Mouse (Mus musculus) ES-E14 (cell line): ENCODE results near the gene Thada. TPM values are rescaled to one million over a fixed set of nuclear protein-coding genes. Genes with fewer than 3 reads are reported as not detected.

Source experiments
- DNase-seq: peaks from one replicate; pipeline ENCODE4 v3.0.0-alpha.2; 2013; ENCODE audit warnings: low read depth, low spot score
- H3K27ac ChIP-seq: 2 replicates; pipeline ENCODE4 v1.5.1; 2012; ENCODE audit warnings: low read depth, mild to moderate bottlenecking, low read length, moderate library complexity, mixed read lengths; ENCODE audit not compliant: poor library complexity, insufficient read depth, severe bottlenecking
- H3K36me3 ChIP-seq: 2 replicates; pipeline ENCODE4 v1.6.1; 2012; ENCODE audit warnings: mild to moderate bottlenecking, low read length, moderate library complexity, mixed read lengths; ENCODE audit not compliant: control insufficient read depth, poor library complexity, insufficient read depth, severe bottlenecking
- H3K4me1 ChIP-seq, 2 experiments: fragments of 150-350 bp in 1 of 2; sonication (generic) in 1 of 2; 2 replicates each; pipeline ENCODE4 v1.6.1; 2012; ENCODE audit warnings: low read length in 2 of 2, mild to moderate bottlenecking in 1 of 2, mixed read lengths in 1 of 2; ENCODE audit not compliant: control insufficient read depth in 2 of 2, insufficient read depth in 2 of 2, poor library complexity in 1 of 2
- H3K4me3 ChIP-seq, 2 experiments: fragments of 150-350 bp in 1 of 2; sonication (generic) in 1 of 2; 2 replicates each; pipeline ENCODE4 v1.5.1; 2012; ENCODE audit warnings: low read length in 2 of 2, low read depth in 1 of 2, mild to moderate bottlenecking in 1 of 2, mixed read lengths in 1 of 2; ENCODE audit not compliant: insufficient read depth in 1 of 2, poor library complexity in 1 of 2, severe bottlenecking in 1 of 2
- H3K9ac ChIP-seq: 2 replicates; pipeline ENCODE4 v1.6.1; 2012; ENCODE audit warnings: low read depth, mild to moderate bottlenecking, low read length, mixed read lengths; ENCODE audit not compliant: poor library complexity, insufficient read depth, severe bottlenecking
- H3K9me3 ChIP-seq: fragments of 150-350 bp; sonication (generic); 2 replicates; pipeline ENCODE4 v1.6.1; 2012; ENCODE audit warnings: low read depth, mild to moderate bottlenecking, low read length; ENCODE audit not compliant: control insufficient read depth, insufficient read depth
- CHD2 ChIP-seq: IDR thresholded peaks from 2 replicates; pipeline ENCODE4 v1.6.1; 2014; ENCODE audit warnings: mild to moderate bottlenecking, low read depth, low read length, inconsistent platforms
- HCFC1 ChIP-seq: IDR thresholded peaks from 2 replicates; pipeline ENCODE4 v1.6.1; 2012; ENCODE audit warnings: low read length, inconsistent platforms, borderline replicate concordance; ENCODE audit not compliant: insufficient read depth
- MAFK ChIP-seq: IDR thresholded peaks from 2 replicates; pipeline ENCODE4 v1.6.1; 2014; ENCODE audit warnings: mild to moderate bottlenecking, low read depth, low read length, inconsistent platforms; ENCODE audit not compliant: insufficient read depth
- ZC3H11A ChIP-seq: IDR thresholded peaks from 2 replicates; pipeline ENCODE4 v1.6.1; 2012; ENCODE audit warnings: low read depth, mild to moderate bottlenecking, inconsistent platforms, low read length, borderline replicate concordance
- ZNF384 ChIP-seq: IDR thresholded peaks from 2 replicates; pipeline ENCODE4 v1.6.1; 2012; ENCODE audit warnings: low read depth, low read length, inconsistent platforms
- in situ Hi-C, 2 experiments: fragments of 600-800 bp; cut with MboI; formaldehyde crosslinking; loops; one replicate each; pipeline ENCODE4 v1.15.1; 2025; ENCODE audit warnings: low sequenced_read_pairs in 2 of 2, inconsistent platforms in 1 of 2; ENCODE audit not compliant: unreplicated experiment in 2 of 2
- total RNA-seq: library from RNA; depleted of rRNA; stranded (reverse); fragments of 300-350 nt; gene quantifications from 2 replicates; pipeline ENCODE4 v1.2.3, GENCODE M21; 2012

The Thada gene
- total RNA-seq, 1 experiment, result 37.4 TPM

- peaks cover 0 to 25% of the 10 kb centered on the region in 2 experiments; a peak in 1 of 4 replicates for H3K4me1 ChIP-seq
- DNase-seq, result no peak
- H3K9ac ChIP-seq, result no peak overlapping the region
- in situ Hi-C loops, result no loop called here
- no peaks in the 10 kb centered on the region for H3K9me3 ChIP-seq
- H3K4me3 ChIP-seq, result no peak overlapping the region
- no peaks in the 10 kb centered on the region for H3K36me3 ChIP-seq
- TF ChIP-seq ZNF384 (no peak), CHD2 (no peak), ZC3H11A (no peak), MAFK (no peak)
- H3K27ac ChIP-seq, result no peak overlapping the region
Observed at GRCm38 (mm10) chr17:84147183-84148108, 318.6 kb downstream of the Thada start.

GRCm38 (mm10) chr17:84146458-84147182, 319.4 kb downstream of the Thada start:
- no peak for TF ChIP-seq ZC3H11A
- TF ChIP-seq CHD2, result no peak
- TF ChIP-seq MAFK, result no peak
- no peak for TF ChIP-seq ZNF384
- TF ChIP-seq HCFC1, result no peak
- DNase-seq, result no peak
- Histone ChIP-seq H3K36me3 (no peaks in the 10 kb centered on the region), H3K9me3 (no peaks in the 10 kb centered on the region), H3K9ac (no peak overlapping the region), H3K4me1 (peaks cover 0 to 25% of the 10 kb centered on the region in 2 experiments; a peak in 1 of 4 replicates), H3K4me3 (no peak overlapping the region), H3K27ac (no peak overlapping the region)
- in situ Hi-C loops, result no loop called here

GRCm38 (mm10) chr17:84145826-84146287, 320.1 kb downstream of the Thada start:
- in situ Hi-C loops, result no loop called here

GRCm38 (mm10) chr17:84144762-84145599, 321.0 kb downstream of the Thada start:
- H3K4me1 ChIP-seq, result peaks cover 4 to 24% of the 10 kb centered on the region in 2 experiments; a peak in 2 of 4 replicates
- H3K9ac ChIP-seq, result no peak overlapping the region
- DNase-seq, result no peak
- H3K4me3 ChIP-seq, result no peak overlapping the region
- H3K36me3 ChIP-seq, result no peaks in the 10 kb centered on the region
- no peaks in the 10 kb centered on the region for H3K9me3 ChIP-seq
- H3K27ac ChIP-seq, result no peak overlapping the region
- in situ Hi-C loops, result no loop called here
- no peak for TF ChIP-seq CHD2
- TF ChIP-seq ZNF384, result no peak
- TF ChIP-seq MAFK, result no peak
- TF ChIP-seq ZC3H11A, result no peak
- TF ChIP-seq HCFC1, result no peak

More at GRCm38 (mm10) chr17:84145826-84146287, 320.1 kb downstream of the Thada start:
- Histone ChIP-seq H3K9ac (no peak overlapping the region), H3K36me3 (no peaks in the 10 kb centered on the region), H3K4me1 (peaks cover 0 to 24% of the 10 kb centered on the region in 2 experiments; a peak in 1 of 4 replicates), H3K9me3 (no peaks in the 10 kb centered on the region), H3K4me3 (no peak overlapping the region), H3K27ac (no peak overlapping the region)
- no peak for TF ChIP-seq HCFC1
- TF ChIP-seq MAFK, result no peak
- TF ChIP-seq ZNF384, result no peak
- TF ChIP-seq ZC3H11A, result no peak
- no peak for TF ChIP-seq CHD2
- no peak for DNase-seq
